Mouse (Mus musculus) liver, postnatal 0 days (tissue): ENCODE results near the gene Bend7.

Source experiments
- CTCF ChIP-seq: sonication (generic); IDR thresholded peaks from 2 replicates; pipeline ENCODE4 v1.5.1; 2016; ENCODE audit warnings: antibody characterized with exemption, low read depth
- EP300 ChIP-seq: IDR thresholded peaks from 2 replicates; pipeline ENCODE4 v1.6.1; 2016; ENCODE audit warnings: antibody characterized with exemption, low read depth, mild to moderate bottlenecking

DNA sequence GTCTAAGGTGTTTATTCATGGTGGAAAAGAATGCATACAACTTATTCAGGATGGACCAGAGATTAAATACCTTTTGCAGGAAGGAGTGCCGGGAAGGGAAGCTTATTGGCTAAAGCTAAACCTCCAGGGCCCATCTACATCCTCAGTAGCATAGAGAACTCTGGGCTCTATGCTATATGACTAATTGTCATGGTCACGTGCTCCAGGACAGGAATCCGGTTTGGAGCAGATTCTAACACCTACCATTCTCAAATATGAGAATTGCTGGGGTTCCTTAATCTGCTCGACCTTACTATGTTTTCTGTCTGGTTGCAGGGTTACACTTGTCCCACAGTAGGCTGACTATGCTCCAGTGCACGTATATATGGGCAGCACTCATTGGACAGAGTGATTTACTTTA, 110.4 kb downstream of the Bend7 start:
- TF ChIP-seq EP300 (no peak), CTCF (no peak)
